In genomic region chr9:110259118-110259517, GRCm38 (mm10) we compare ENCODE assay signal across 1 mouse cellular context.
TF ChIP-seq lines count a peak whose summit lies in the region.

No protein-coding gene starts in this region.

TF ChIP-seq in MEL, 35 proteins besides CTCF, POLR2A, EP300 and RAD21 (continued from another document):
- TF ChIP-seq NELFE (IDR thresholded peaks at IDR 0.05; ENCODE audit: low read depth, low read length): no peak
